Mouse (Mus musculus): ENCODE data around the gene Fbxl19.
"Not testable (repeated sequence)": the region's sequence is repeated elsewhere in the genome, so short reads cannot be mapped to it uniquely, and the experiment has no call there.

Fbxl19 gene

DNA sequence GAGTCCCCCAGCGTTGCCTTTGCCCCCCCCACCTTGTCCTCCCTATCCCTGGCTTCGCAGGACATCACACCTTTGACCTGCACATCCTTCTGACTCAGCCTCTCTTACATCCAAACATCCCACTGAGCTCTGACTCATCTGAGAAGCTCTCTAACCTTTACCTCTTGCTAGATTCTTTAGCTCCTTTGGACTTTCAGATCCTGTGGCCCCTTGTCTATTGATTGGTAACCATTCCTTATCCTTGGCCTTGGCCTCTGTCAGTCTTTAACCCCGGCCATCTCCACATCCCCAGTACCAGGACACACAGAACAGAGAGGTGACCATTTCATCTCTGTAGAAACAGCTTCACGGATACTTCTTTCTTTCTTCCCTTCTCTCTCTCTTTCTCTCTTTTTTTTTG lies 14.2 kb upstream of the Fbxl19 start:
- no peak for DNase-seq

- DNase-seq, result not testable (repeated sequence)
Measured at GRCm38 (mm10) chr7:127732066-127732465, 12.3 kb upstream of the Fbxl19 start, which contains the start of gene Ctf2. Ctf2 (minus strand) TSS chr7:127732166.

DNA sequence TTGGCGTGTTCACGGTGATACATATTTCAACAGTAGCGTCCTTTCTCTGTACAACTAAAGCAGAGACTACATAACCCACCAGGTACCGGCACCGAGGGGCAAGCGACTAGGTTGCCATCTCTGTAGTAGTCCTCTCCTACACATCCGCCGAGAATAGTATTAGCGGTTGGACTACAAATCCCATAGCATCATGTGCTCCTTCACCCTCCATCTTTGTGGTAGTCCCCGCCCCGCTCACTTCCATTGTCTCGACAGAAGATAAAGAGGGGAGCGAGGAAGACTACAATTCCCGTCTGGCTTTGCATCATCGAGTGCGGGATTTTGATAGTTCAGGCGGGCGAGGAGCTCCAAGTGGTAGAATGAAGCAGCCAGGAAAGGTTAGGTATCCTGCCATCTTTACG lies 908 bp downstream of the Fbxl19 start:
- peak; percentile 88 to 89 for DNase-seq

DNA sequence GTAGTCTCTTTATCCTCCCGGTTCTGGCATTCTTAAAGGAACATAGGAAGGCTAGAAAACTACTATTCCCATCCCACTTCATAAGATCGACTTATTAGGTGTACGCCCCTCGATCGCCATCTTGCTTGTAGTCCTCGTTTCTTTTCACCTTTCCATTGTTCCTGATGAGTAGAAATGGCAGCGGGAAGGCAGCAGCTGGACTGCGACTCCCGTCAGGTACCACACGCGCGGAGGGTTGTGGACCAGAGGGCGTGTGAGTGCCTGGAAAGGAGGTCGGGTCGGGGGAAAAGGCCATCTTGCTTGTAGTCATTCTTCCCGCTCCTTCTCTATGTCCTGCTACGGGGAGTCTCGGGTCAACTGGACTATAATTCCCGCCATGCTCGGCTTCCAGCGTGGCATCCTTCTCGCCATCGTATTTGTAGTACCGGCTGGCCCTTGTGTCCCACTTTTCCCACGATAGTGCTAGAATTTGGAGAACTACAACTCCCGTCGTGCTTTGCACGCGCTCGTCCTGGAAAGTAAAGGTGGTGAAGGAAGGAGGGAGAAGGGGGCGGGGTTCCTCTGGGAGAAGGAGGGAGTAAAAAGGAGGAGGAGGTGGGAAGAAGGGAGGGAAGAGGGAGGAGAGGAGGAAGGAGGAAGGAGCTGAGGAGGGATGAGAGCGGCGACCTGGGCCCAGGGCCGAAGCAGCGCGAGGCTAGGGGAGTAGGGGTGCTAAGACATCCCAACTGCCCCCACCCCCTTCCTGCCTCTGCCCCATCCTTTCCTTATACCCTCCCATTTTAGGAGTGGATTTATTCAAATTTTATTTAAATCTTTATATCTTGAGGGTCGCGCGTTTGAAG lies 1.5 kb downstream of the Fbxl19 start:
- peak; percentile 95 to 97 for DNase-seq

GRCm38 (mm10) chr7:127746494-127747491 lies 2.5 kb downstream of the Fbxl19 start:
- peak in 1 of 2 experiments; percentile 54 for DNase-seq

GRCm38 (mm10) chr7:127747559-127748234 lies 3.4 kb downstream of the Fbxl19 start:
- no peak for DNase-seq

- DNase-seq, result no peak
Measured at GRCm38 (mm10) chr7:127748235-127748560, 3.9 kb downstream of the Fbxl19 start.

DNA sequence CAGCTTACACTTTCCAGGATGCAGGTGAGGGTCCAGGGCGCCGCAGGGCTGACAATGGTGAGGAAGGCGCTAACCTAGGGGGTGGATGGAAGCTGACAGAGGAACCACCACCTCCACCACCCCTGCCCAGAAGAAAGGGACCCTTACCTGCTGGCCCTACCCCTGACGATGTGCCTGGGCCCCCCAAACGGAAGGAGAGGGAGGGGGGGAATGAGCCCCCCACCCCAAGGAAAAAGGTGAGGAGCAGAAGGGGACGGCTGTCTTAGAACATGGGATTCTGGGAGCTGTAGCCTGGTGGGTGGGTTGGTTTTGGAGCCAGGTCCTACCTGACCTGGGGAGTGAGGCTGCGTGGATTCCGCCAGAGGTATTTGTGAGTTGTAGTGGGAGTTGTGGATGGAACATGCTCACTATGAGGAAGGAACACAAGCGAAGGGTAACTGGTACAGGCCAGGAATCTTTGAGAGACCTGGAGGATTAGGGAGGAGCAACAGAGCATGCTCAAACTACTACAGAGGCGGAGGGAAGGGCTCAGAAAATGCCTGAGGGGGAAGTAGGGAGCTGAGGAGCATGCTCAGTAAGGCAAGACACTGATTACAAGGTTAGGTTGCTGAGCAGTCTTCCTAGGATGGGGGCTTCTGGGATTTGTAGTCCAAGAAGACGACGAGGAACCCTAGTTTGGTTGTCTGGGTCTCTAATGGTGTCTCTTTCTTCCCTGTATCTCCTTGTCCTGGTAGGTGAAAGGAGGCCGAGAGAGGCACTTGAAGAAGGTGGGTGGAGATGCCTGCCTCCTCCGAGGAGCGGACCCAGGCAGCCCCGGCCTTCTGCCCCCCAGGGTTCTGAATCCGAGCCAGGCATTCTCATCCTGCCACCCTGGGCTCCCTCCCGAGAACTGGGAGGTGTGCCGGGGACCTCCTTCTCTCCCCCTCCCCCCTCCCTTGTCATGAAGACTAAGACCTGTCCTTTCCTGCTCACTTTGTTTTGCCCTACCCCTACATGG lies 6.1 kb downstream of the Fbxl19 start:
- peak; percentile 40 to 47 for DNase-seq

- DNase-seq, result no peak
Measured at GRCm38 (mm10) chr7:127751619-127752018, 7.3 kb downstream of the Fbxl19 start.

GRCm38 (mm10) chr7:127752069-127752468 lies 7.7 kb downstream of the Fbxl19 start:
- DNase-seq, result no peak

DNA sequence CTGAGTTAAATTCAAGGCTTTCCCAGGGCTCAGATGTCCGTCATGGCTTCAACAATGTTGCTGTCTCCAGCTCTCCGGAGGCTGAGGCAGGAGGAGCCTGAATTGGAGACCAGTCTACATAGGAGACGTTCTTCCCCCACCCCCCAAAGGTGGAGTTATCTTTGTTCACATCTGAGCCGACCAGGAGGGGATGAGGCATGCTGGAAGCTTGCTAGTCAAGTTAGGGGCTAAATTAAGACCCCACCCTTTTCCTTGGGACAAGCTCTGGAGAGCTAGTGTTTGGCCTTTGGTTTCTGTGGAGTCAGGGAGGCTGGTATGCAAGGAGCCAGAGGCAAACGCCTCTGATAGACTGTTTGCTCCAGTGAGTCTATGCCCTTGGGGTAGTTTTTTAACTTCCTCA lies 8.8 kb downstream of the Fbxl19 start:
- no peak for DNase-seq

DNA sequence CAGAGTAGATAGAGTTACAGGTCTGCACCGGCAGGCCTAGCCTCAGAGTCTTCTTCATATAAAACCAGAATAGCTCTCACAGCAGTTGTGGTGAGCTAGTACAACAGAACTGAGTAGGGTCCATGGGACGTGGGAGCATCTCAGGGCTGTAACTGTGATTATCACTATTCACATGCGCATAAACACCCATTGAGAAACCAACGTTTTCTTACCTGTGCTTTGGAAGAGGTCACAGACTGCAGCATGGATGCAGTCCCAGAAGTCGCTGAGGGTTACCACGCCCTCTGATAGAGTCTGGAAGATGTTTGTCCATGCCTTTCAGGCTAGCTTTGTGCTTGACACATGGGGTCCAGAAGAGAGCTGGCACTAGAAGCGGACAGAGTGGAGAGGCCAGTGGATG lies 9.4 kb downstream of the Fbxl19 start:
- DNase-seq, result no peak

- DNase-seq, result no peak
Measured at GRCm38 (mm10) chr7:127759716-127760115, 15.4 kb downstream of the Fbxl19 start.

DNA sequence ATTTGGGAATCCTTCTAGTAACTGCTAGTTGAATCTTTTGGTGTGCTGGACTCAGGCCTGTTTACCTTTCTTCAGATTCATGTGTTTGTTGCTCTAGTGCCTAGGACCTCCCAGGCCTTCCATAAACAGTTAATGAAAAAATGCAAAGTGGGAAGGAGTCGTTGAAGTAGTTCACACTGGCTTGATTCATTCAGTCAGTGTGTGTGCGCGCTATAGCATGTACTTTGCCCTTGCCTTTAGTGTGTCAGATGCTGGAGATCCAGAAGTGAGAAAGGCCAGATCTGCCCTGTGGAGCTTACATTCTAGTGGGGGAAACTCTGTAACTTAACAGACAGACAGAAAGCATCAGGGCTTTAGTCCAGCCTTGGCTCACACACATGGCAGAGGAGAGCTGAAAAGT lies 16.1 kb downstream of the Fbxl19 start:
- no peak for DNase-seq

- peak; percentile 75 to 76 for DNase-seq
Measured at GRCm38 (mm10) chr7:127761026-127761425, 16.7 kb downstream of the Fbxl19 start.

- DNase-seq, result no peak
Measured at GRCm38 (mm10) chr7:127763642-127764041, 19.3 kb downstream of the Fbxl19 start.

DNA sequence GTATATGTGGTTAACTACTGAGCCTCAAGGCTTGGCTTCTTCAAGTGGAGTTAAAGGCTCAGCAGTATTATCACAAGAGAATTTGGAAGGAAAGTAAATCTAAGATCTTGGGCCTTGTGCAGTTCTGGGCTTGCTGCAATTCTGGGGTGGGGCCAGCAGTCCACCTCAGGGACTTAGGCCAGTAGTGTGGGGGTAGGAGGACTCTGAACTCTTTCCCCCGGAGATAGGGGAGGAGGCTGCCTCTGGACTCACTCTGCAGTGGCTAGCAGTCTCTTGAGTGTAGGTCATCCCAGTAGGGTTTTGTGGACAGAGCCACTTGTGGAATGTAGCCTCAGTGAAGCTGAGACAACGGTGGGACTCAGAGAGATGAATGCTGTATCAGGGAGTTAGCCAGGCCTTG lies 21.4 kb downstream of the Fbxl19 start:
- DNase-seq, result no peak

- no peak for DNase-seq
Measured at GRCm38 (mm10) chr7:127766851-127767609, 22.7 kb downstream of the Fbxl19 start.

DNA sequence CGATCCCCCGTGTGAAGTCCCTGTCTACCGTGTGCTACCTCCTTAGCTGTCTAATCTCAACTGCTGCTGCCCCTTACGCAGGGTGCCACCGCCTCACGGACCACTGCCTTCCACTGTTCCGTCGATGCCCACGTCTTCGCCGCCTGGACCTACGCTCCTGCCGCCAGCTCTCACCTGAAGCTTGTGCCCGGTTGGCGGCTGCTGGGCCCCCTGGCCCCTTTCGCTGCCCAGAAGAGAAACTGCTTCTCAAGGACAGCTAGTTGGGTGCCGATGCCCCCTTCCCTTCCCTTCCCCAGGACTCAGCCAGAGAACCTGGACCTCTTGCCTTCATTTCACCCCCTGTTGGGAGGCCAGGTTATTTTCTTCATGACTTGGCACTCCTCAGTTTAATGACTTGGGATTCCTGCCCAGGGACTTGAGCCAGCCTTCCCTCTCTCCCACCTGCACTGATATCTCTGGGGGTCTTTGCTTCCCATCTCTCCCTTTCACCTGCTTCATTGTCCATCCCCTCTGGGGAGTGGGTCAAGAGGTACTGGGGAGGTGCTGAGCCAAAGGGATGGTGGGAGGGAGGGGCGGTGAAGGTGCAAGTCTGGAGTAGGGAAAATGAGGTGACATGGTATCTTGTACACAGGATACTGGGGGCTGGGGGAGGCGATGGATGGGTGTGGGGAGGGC lies 23.5 kb downstream of the Fbxl19 start:
- DNase-seq, result no peak

DNA sequence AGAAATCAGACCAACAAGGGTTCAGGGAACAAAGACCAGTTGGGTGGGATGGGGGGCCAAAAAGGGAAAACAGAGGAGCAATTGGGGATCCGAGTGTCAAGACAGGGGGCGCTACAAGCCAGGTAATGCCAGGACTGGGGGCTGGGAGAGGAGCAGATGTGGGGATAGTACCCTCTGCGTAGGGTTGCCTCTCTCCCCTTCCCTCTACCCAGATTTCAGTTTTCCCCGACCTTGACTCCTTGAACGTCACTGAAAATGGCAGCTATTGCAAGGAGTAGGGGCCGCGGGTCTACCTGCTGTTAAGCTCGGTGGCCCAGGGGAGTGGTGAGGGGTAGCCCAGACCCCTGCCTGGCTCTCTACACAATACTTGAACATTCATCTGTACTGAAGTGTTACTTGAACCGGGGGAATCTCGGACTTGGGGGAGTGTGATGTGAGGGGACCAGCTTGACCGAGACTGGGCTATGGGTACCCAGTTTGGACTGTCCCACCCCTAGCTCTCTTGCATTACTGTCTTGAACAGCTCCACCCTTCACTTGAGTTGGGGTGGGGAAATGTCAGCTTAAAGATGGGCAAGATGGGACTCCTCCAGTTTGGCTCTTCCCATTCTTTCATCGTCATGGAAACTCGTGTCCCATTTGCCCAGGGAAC lies 24.1 kb downstream of the Fbxl19 start:
- peak; percentile 32 to 34 for DNase-seq

Measured in cerebellum, postnatal 36 days (tissue).